Mouse (Mus musculus) ES-E14 (cell line): ENCODE measurements at regions not wholly inside any gene's neighbourhood (a gene's known extent, or its start where the extent isn't known, plus 50 kb on each side); places are given as distances from the start of the nearest gene placed in this dataset.

ENCODE experiments used
- HCFC1 ChIP-seq: IDR thresholded peaks from 2 replicates; pipeline ENCODE4 v1.6.1; 2012; ENCODE audit warnings: low read length, inconsistent platforms, borderline replicate concordance; ENCODE audit not compliant: insufficient read depth
- MAFK ChIP-seq: IDR thresholded peaks from 2 replicates; pipeline ENCODE4 v1.6.1; 2014; ENCODE audit warnings: mild to moderate bottlenecking, low read depth, low read length, inconsistent platforms; ENCODE audit not compliant: insufficient read depth
- ZC3H11A ChIP-seq: IDR thresholded peaks from 2 replicates; pipeline ENCODE4 v1.6.1; 2012; ENCODE audit warnings: low read depth, mild to moderate bottlenecking, inconsistent platforms, low read length, borderline replicate concordance

DNA sequence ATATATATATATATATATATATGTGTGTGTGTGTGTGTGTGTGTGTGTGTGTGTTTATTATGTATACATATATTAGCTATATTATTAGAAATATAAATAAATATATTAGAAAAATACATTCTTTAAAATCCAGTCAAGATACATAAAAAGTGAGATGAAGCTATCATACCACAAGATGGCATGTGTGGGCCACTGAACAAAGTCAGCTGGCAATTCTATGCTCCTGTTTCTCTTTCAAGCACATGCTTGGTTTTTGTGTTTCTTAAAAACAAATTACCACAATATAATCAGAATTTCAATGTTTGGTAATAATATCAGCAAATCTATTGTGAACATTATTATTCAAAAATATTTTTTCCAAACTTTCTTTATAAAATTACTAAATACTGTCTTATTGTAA is 1490.2 kb upstream of the Cdh9 start:
- no peak for TF ChIP-seq MAFK
- 0 out of 2 replicates have a peak, but pooled peaks have one; percentile 13 for TF ChIP-seq ZC3H11A
- no peak for TF ChIP-seq HCFC1
